Mouse (Mus musculus): Measurements from ENCODE around the gene St6galnac3. TPM values are rescaled to one million over a fixed set of nuclear protein-coding genes. Genes with fewer than 3 reads are reported as not detected.

The St6galnac3 gene
- polyA plus RNA-seq, 1 experiment, result 3.2 TPM

DNA sequence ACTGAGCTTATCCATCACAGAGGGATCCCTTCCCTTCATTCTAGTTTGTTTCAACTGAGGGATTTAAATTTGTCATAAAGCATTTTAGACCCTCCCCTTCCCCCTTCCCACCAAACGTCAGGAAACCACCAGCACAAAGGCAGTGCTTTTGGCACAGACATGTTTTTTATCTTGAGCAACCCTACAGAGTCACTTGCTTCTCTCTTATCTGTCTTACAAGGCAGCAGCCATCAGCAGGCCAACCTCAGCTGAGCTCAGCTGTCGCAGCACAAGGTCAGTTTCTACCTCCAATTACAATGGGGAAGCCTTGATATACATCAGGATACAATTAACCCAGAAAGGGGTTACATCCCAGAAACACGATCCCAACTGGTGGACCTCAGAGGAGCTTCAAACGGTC, 33.4 kb downstream of the St6galnac3 start:
- H3K27ac ChIP-seq (ENCODE audit: insufficient read depth, low read depth, low read length), result no peak overlapping the region
- TF ChIP-seq CTCF (conservative IDR thresholded peaks at IDR 0.05; ENCODE audit: insufficient read depth, insufficient read length, low read depth, low read length) (no peak), POLR2A (IDR thresholded peaks at IDR 0.05; ENCODE audit: low read depth, low read length) (no peak)
- H3K4me3 ChIP-seq (ENCODE audit: insufficient read depth, low read depth, low read length), result no peak overlapping the region
- H3K27me3 ChIP-seq (replicated peaks; ENCODE audit: control insufficient read depth, insufficient read depth, low read length), result no peaks in the 10 kb centered on the region
- no peak for DNase-seq
- 62% methylated on average over 4 of the region's 4 CpGs for WGBS
- no peaks in the 10 kb centered on the region for H3K36me3 ChIP-seq (ENCODE audit: control insufficient read depth, insufficient read depth, low read length)
- peaks cover 24% of the 10 kb centered on the region for H3K4me1 ChIP-seq (ENCODE audit: control insufficient read depth, insufficient read depth, low read length)

DNA sequence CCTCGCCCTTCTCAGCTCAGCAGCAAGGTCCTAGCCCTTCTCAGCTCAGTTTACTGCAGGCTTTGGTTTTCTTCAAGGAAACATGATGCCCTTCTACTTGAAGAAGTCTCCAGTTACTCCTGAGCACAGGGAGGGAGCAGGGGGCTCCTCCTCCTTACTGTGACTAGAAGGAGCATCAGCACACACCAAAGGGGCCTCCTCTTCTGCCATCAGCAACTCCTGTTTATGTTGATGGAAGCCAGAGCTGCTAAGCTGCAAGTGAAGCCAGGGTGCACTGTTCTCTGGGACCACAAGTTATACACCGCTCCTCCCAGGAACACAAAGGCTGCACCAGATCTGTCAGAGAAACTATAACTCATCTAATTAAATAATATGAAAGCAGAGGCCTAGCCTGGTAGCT, 34.4 kb downstream of the St6galnac3 start:
- TF ChIP-seq CTCF (conservative IDR thresholded peaks at IDR 0.05; ENCODE audit: insufficient read depth, insufficient read length, low read depth, low read length) (no peak), POLR2A (IDR thresholded peaks at IDR 0.05; ENCODE audit: low read depth, low read length) (no peak)
- no peaks in the 10 kb centered on the region for H3K36me3 ChIP-seq (ENCODE audit: control insufficient read depth, insufficient read depth, low read length)
- H3K27ac ChIP-seq (ENCODE audit: insufficient read depth, low read depth, low read length), result 0 out of 2 replicates have a peak overlapping the region, but pooled peaks have one; percentile 73
- peak; percentile 24 for DNase-seq
- no peak overlapping the region for H3K4me3 ChIP-seq (ENCODE audit: insufficient read depth, low read depth, low read length)
- H3K4me1 ChIP-seq (ENCODE audit: control insufficient read depth, insufficient read depth, low read length), result peaks cover 24% of the 10 kb centered on the region
- no peaks in the 10 kb centered on the region for H3K27me3 ChIP-seq (replicated peaks; ENCODE audit: control insufficient read depth, insufficient read depth, low read length)
- 81% methylated on average over 2 of the region's 2 CpGs for WGBS

GRCm38 (mm10) chr3:153689793-153690291, 35.1 kb downstream of the St6galnac3 start:
- DNase-seq, result peak; percentile 86
- peaks cover 24% of the 10 kb centered on the region for H3K4me1 ChIP-seq (ENCODE audit: control insufficient read depth, insufficient read depth, low read length)
- H3K27me3 ChIP-seq (replicated peaks; ENCODE audit: control insufficient read depth, insufficient read depth, low read length), result no peaks in the 10 kb centered on the region
- no peaks in the 10 kb centered on the region for H3K36me3 ChIP-seq (ENCODE audit: control insufficient read depth, insufficient read depth, low read length)
- WGBS, result 15% methylated on average over 11 of the region's 11 CpGs
- H3K4me3 ChIP-seq (ENCODE audit: insufficient read depth, low read depth, low read length), result no peak overlapping the region
- TF ChIP-seq POLR2A (IDR thresholded peaks at IDR 0.05; ENCODE audit: low read depth, low read length) (no peak), CTCF (conservative IDR thresholded peaks at IDR 0.05; ENCODE audit: insufficient read depth, insufficient read length, low read depth, low read length) (no peak)
- peak overlapping the region; percentile 73 for H3K27ac ChIP-seq (ENCODE audit: insufficient read depth, low read depth, low read length)

GRCm38 (mm10) chr3:153687896-153688295, 37.1 kb downstream of the St6galnac3 start:
- 85% methylated on average over 5 of the region's 5 CpGs for WGBS
- no peak for DNase-seq
- peaks cover 24% of the 10 kb centered on the region for H3K4me1 ChIP-seq (ENCODE audit: control insufficient read depth, insufficient read depth, low read length)
- H3K36me3 ChIP-seq (ENCODE audit: control insufficient read depth, insufficient read depth, low read length), result no peaks in the 10 kb centered on the region
- no peak overlapping the region for H3K4me3 ChIP-seq (ENCODE audit: insufficient read depth, low read depth, low read length)
- TF ChIP-seq CTCF (conservative IDR thresholded peaks at IDR 0.05; ENCODE audit: insufficient read depth, insufficient read length, low read depth, low read length), result no peak
- no peak for TF ChIP-seq POLR2A (IDR thresholded peaks at IDR 0.05; ENCODE audit: low read depth, low read length)
- H3K27ac ChIP-seq (ENCODE audit: insufficient read depth, low read depth, low read length), result no peak overlapping the region
- no peaks in the 10 kb centered on the region for H3K27me3 ChIP-seq (replicated peaks; ENCODE audit: control insufficient read depth, insufficient read depth, low read length)

- Histone ChIP-seq H3K4me3 (ENCODE audit: insufficient read depth, low read depth, low read length) (no peak overlapping the region), H3K27me3 (replicated peaks; ENCODE audit: control insufficient read depth, insufficient read depth, low read length) (no peaks in the 10 kb centered on the region), H3K27ac (ENCODE audit: insufficient read depth, low read depth, low read length) (no peak overlapping the region), H3K4me1 (ENCODE audit: control insufficient read depth, insufficient read depth, low read length) (peaks cover 5% of the 10 kb centered on the region), H3K36me3 (ENCODE audit: control insufficient read depth, insufficient read depth, low read length) (no peaks in the 10 kb centered on the region)
- WGBS, result 75% methylated on average over 1 of the region's 1 CpGs
- TF ChIP-seq POLR2A (IDR thresholded peaks at IDR 0.05; ENCODE audit: low read depth, low read length) (no peak), CTCF (conservative IDR thresholded peaks at IDR 0.05; ENCODE audit: insufficient read depth, insufficient read length, low read depth, low read length) (no peak)
- DNase-seq, result no peak
Observed at GRCm38 (mm10) chr3:153684909-153685308, 40.1 kb downstream of the St6galnac3 start.

- Histone ChIP-seq H3K4me1 (ENCODE audit: control insufficient read depth, insufficient read depth, low read length) (no peaks in the 10 kb centered on the region), H3K4me3 (ENCODE audit: insufficient read depth, low read depth, low read length) (no peak overlapping the region), H3K27ac (ENCODE audit: insufficient read depth, low read depth, low read length) (no peak overlapping the region), H3K27me3 (replicated peaks; ENCODE audit: control insufficient read depth, insufficient read depth, low read length) (no peaks in the 10 kb centered on the region), H3K36me3 (ENCODE audit: control insufficient read depth, insufficient read depth, low read length) (no peaks in the 10 kb centered on the region)
- no peak for TF ChIP-seq POLR2A (IDR thresholded peaks at IDR 0.05; ENCODE audit: low read depth, low read length)
- TF ChIP-seq CTCF (conservative IDR thresholded peaks at IDR 0.05; ENCODE audit: insufficient read depth, insufficient read length, low read depth, low read length), result no peak
- DNase-seq, result no peak
- WGBS, result 80% methylated on average over 10 of the region's 10 CpGs
Observed at GRCm38 (mm10) chr3:153682303-153682702, 42.7 kb downstream of the St6galnac3 start.

DNA sequence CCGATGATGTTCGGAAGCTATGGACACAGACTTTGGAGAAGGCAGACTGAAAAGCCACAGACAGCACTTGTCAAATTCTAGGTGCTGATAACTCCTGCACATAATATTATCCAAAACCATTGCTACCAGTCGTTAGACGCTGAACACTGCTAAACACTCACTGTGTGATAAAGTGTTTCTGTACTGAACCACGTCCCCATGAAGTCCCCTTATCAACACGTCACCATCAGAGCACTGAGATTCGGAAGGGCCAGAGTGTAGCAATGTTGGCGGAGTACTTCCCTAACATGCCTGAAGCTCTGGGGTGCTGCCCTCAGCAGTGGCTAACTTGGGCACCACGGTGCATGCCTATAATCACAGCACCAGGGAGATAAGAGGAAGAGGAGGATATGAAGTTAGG, 43.3 kb downstream of the St6galnac3 start:
- no peaks in the 10 kb centered on the region for H3K4me1 ChIP-seq (ENCODE audit: control insufficient read depth, insufficient read depth, low read length)
- no peak for DNase-seq
- no peak for TF ChIP-seq CTCF (conservative IDR thresholded peaks at IDR 0.05; ENCODE audit: insufficient read depth, insufficient read length, low read depth, low read length)
- no peak for TF ChIP-seq POLR2A (IDR thresholded peaks at IDR 0.05; ENCODE audit: low read depth, low read length)
- WGBS, result 91% methylated on average over 9 of the region's 9 CpGs
- H3K36me3 ChIP-seq (ENCODE audit: control insufficient read depth, insufficient read depth, low read length), result no peaks in the 10 kb centered on the region
- no peak overlapping the region for H3K27ac ChIP-seq (ENCODE audit: insufficient read depth, low read depth, low read length)
- no peak overlapping the region for H3K4me3 ChIP-seq (ENCODE audit: insufficient read depth, low read depth, low read length)
- H3K27me3 ChIP-seq (replicated peaks; ENCODE audit: control insufficient read depth, insufficient read depth, low read length), result no peaks in the 10 kb centered on the region
